Mouse (Mus musculus) erythroblast, adult 5-6 weeks (primary cell): Measurements from ENCODE around the gene Akap8. TPM values are rescaled to one million over a fixed set of nuclear protein-coding genes. Genes with fewer than 3 reads are reported as not detected.
A peak's percentile ranks its signal among the peaks of the same experiment; 100 is the strongest.

Source experiments
- ATAC-seq: replicated peaks from 2 replicates; pipeline ENCODE4 v1.8.0; 2016; ENCODE audit warnings: moderate number of reproducible peaks, mild to moderate bottlenecking, moderate TSS enrichment, inconsistent platforms; ENCODE audit not compliant: poor library complexity, low FRiP score, severe bottlenecking
- total RNA-seq, 2 experiments: library from RNA; stranded (forward) in 1 of 2; stranded (reverse) in 1 of 2; fragments of 150-400 nt in 1 of 2; fragments of 200-764, 138-1000 nt in 1 of 2; gene quantifications; 2 replicates each; pipeline versions ENCODE4 v1.2.3 to v1.2.4; 2015 to 2017; ENCODE audit warnings: low replicate concordance in 2 of 2

Gene Akap8
- total RNA-seq, 2 experiments from 2014 or later = 13.1 to 31.6 TPM

GRCm38 (mm10) chr17:32349851-32350381 is 28.9 kb upstream of the Akap8 start:
- peak; percentile 34 for ATAC-seq

- ATAC-seq = peak; percentile 65
These were observed 28.1 kb upstream of the Akap8 start for GRCm38 (mm10) chr17:32349037-32349732.

GRCm38 (mm10) chr17:32348406-32348805 is 27.4 kb upstream of the Akap8 start:
- ATAC-seq = no peak

- ATAC-seq = no peak
These were observed 20.1 kb upstream of the Akap8 start for GRCm38 (mm10) chr17:32341102-32341501.

GRCm38 (mm10) chr17:32340110-32340509 is 19.1 kb upstream of the Akap8 start:
- ATAC-seq = no peak

GRCm38 (mm10) chr17:32335869-32336268 is 14.8 kb upstream of the Akap8 start:
- no peak for ATAC-seq

- ATAC-seq = no peak
These were observed 13.9 kb upstream of the Akap8 start for GRCm38 (mm10) chr17:32334921-32335320.

- no peak for ATAC-seq
These were observed 12.8 kb upstream of the Akap8 start for GRCm38 (mm10) chr17:32333675-32334303.

GRCm38 (mm10) chr17:32327501-32327900 is 6.5 kb upstream of the Akap8 start:
- ATAC-seq = no peak

GRCm38 (mm10) chr17:32322809-32323208 is 1.8 kb upstream of the Akap8 start:
- no peak for ATAC-seq

GRCm38 (mm10) chr17:32321836-32322235 is 798 bp upstream of the Akap8 start:
- no peak; the same call in 1 of the 2 replicates for ATAC-seq

- ATAC-seq = peak; percentile 71
These were observed 324 bp upstream of the Akap8 start for GRCm38 (mm10) chr17:32321390-32321734.

GRCm38 (mm10) chr17:32319950-32320349 is 1.1 kb downstream of the Akap8 start:
- ATAC-seq = no peak

- no peak for ATAC-seq
These were observed 3.3 kb downstream of the Akap8 start for GRCm38 (mm10) chr17:32317708-32318107.

GRCm38 (mm10) chr17:32317032-32317431 is 4.0 kb downstream of the Akap8 start:
- ATAC-seq = no peak

- no peak for ATAC-seq
These were observed 5.5 kb downstream of the Akap8 start for GRCm38 (mm10) chr17:32315560-32315959.

- peak; percentile 46; the same call in 1 of the 2 replicates for ATAC-seq
These were observed 7.1 kb downstream of the Akap8 start for GRCm38 (mm10) chr17:32313892-32314291.

- no peak for ATAC-seq
These were observed 8.2 kb downstream of the Akap8 start for GRCm38 (mm10) chr17:32312801-32313200.

GRCm38 (mm10) chr17:32307963-32308362 is 13.1 kb downstream of the Akap8 start:
- ATAC-seq = no peak

GRCm38 (mm10) chr17:32298125-32298524 is 22.9 kb downstream of the Akap8 start:
- peak; percentile 64; the same call in 1 of the 2 replicates for ATAC-seq

GRCm38 (mm10) chr17:32295901-32296300 is 25.1 kb downstream of the Akap8 start:
- no peak for ATAC-seq
